Mouse (Mus musculus): ENCODE data around the gene Dazl. TPM values are rescaled to one million over a fixed set of nuclear protein-coding genes. Genes with fewer than 3 reads are reported as not detected.

The Dazl gene
- total RNA-seq, 1 experiment from 2014 or later: 0.23 TPM

Other genes starting within 250 kb of the Dazl start
- gene Rftn1, start 103.0 kb downstream of the Dazl start, total RNA-seq (2017): 63.0 and 69.0 TPM in 2 replicates
- 93.9 and 102 TPM in 2 replicates for gene Plcl2, start 215.8 kb upstream of the Dazl start, total RNA-seq (2017)